Mouse (Mus musculus) urinary bladder, postnatal 14 days (tissue): Measurements from ENCODE around the gene Tarsl2.

Experiments
- DNase-seq: peaks from one replicate; pipeline ENCODE4 v3.0.0; 2021; ENCODE audit warnings: low spot score

Gene Tarsl2

DNA sequence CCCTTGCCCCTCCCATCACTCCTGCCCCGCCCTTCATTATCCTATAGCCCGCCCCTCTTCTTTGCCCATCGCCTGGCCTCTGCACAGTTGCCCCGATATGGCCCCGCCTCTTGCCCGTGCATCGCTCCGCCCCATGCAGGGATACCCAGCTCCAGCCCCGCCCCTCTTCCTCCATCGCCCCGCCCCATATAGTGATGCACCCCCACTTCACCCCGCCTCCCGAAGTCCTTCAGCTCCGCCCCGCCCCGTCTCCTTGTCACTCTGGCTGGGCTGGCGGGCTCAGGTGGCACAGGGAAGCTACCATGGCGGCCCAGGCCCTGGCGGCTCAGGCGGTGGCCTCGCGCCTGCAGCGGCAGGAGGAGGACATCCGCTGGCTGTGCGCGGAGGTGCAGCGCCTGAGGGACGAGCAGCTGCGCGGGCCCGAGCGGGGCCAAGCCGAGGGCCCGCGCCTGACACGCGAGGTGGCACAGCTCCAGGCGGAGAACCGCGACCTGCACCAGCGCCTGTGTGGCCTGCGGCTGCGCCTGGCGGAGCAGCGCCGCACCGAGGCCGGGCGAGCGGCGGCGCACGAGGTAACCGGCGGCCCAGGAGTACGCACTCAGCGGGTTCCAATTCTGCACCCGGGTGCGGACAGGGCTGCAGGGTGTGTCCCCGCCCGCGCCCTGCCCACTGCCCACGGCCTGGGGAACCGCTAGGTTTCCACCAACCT, at the start of gene Tarsl2:
Gene Tarsl2, plus strand, starts transcription at position 256 of the 709 bp plus-strand sequence.
- peak; percentile 96 for DNase-seq

- no peak for DNase-seq
These were observed 38.6 kb upstream of the Tarsl2 start for GRCm38 (mm10) chr7:65606124-65606523.

GRCm38 (mm10) chr7:65607003-65607402, 37.7 kb upstream of the Tarsl2 start:
- DNase-seq: no peak

DNA sequence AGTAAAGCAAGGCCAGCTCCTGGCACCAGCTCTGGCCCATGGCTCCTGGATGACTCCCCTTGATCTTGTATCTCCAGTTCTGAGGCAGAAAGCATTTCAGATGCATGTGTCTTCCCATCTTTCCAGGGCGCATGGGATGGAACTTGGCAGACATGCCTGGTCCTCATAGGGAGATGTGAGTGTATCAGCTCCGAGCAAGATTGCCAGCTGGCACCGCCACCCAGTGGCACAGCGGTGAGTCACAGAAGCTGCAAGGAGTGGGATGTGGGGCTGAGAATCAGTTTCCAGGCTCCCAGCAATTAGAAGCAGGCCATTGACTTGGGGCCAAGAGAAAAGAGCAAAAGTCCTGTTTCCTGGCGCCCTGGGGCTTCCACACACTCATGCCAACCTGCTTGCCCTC, 34.5 kb upstream of the Tarsl2 start:
- DNase-seq: peak; percentile 15

GRCm38 (mm10) chr7:65610673-65611072, 34.0 kb upstream of the Tarsl2 start:
- DNase-seq: no peak

- DNase-seq: no peak
These were observed 33.4 kb upstream of the Tarsl2 start for GRCm38 (mm10) chr7:65611298-65611697.

- no peak for DNase-seq
These were observed 31.0 kb upstream of the Tarsl2 start for GRCm38 (mm10) chr7:65613723-65614122.

DNA sequence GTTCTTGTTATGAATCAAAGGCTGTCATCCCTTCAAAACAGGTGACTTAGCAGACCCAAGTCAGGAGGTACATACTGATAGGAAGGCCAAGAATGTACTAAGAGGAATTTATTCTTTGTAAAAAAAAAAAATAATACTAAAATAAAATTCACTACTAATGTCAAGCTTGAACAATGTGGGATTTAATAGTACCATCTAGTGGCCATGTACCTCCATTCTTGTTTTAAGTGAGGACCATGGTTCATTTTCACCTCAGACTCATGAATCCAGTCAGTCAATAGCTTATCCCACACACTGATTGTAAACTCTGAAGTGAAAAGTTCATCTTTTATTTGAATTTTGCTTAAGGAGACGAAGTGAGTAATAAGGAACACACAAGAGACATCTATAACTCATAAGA, 25.9 kb upstream of the Tarsl2 start:
- DNase-seq: no peak

DNA sequence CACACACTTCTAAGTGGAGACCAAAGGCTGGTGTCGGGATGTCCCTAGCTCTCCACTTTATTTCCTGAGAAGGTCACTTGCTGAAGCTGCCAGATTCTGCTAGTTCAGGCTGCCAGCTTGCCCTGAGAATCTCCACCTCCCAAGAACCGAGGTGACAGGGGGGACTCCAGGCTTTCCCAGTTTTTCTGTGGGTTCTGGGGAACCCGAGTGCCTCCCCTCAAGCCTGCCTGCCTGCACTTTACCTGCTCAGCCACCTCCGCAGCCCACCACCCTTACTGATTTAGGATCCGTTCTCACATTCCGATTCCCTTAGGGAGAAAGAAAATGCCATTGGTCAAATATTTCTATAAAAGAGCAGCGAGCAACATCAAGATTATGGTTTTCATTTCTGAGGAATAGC, 24.0 kb upstream of the Tarsl2 start:
- no peak for DNase-seq

DNA sequence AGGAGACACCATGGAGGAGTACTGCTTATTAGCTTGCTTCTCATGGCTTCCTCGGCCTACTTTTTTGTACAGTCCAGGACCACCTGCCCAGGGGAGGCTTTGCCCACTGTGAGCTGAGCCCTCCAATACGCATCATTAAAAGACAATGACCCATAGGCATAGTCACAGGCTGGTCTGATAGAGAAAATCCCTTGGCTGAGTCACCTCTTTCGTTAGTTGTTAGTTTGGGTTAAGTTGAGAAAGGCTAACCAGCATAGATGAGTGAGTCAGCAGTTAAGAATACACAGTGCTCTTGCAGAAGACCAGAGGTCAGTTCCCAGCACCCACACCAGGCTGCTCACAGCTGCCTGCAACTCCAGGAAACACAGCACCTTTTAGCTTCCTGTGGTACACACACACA, 21.4 kb upstream of the Tarsl2 start:
- no peak for DNase-seq

GRCm38 (mm10) chr7:65625528-65625927, 19.2 kb upstream of the Tarsl2 start:
- DNase-seq: no peak

DNA sequence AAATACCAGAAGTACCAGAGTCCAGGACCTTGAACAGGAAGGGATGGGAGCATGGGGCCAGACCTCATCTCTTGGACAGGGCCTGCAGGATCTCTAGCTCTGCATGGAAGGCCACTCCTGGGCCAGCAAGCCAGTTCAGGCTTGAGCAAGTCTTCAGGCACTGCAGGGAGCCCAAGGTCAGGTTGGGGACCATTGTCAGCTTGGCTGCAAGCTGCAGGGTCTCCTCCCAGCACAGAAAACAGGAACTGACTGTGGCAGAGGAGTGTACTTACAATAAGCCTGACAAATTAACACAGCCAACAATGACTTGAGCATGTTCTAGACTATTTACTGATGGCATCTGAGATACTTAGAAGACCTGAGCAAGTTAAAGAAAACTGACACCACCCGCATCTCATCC, 14.9 kb upstream of the Tarsl2 start:
- DNase-seq: no peak

DNA sequence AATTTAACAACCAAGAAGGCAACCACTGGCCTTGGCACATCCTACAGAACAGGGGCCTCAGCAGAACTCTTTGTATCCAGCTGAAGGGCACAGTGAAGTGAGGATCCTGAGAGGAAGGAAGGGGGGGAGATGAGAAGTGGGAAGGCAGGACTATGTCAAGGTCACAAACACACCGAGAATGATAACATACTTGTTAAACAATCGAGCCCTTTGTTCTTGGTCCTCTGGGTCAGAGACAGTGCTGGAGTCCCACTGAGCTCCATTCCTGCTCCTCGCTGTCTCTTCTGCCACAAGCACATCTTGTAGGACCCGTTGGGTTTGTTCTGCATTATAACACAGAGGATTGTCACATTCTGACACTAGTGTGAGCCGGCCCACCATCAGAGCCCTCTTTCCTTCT, 14.0 kb upstream of the Tarsl2 start:
- DNase-seq: no peak

DNA sequence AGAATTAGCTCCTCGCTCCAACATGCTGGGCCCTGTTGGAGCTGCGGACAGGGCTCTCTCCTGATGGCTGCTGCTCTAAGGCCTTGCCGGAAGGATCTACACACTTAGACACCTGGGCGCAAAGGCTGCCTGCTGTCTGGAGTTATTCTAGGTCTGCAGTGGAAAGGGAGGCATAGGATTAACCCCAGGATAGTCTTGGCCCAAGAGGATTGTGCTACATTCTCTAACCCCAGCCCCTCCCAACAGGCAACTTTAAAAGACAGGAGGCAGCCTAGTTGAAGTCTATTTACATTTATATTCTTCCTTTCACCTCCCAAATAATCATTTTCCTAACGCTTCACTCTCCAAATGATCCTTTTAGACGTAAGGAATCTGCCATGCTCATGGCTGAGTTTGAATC, 8.9 kb upstream of the Tarsl2 start:
- no peak for DNase-seq

GRCm38 (mm10) chr7:65636356-65636880, 8.3 kb upstream of the Tarsl2 start:
- DNase-seq: no peak

- no peak for DNase-seq
These were observed 6.4 kb upstream of the Tarsl2 start for GRCm38 (mm10) chr7:65638170-65638770.

- no peak for DNase-seq
These were observed 4.8 kb upstream of the Tarsl2 start for GRCm38 (mm10) chr7:65639821-65640382.

DNA sequence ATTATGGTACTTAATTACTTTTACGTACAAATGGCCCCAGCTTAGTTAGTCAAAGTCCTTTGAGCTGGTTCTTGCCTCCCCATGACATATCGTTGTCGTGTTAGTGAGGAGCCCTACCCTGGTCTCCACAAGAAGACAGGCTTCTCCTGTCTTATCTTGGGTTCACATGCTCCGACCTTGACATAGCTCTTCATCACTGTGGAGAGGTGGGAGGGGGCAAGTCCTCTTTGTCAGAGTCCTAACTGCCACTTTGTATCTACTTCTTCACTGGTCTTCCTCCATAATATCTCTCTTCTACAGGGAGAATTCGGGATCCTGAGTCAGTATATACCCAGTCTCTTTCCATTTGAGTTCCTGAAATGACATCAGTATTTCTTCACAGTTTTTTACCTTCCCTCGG, 4.0 kb upstream of the Tarsl2 start:
- DNase-seq: no peak

DNA sequence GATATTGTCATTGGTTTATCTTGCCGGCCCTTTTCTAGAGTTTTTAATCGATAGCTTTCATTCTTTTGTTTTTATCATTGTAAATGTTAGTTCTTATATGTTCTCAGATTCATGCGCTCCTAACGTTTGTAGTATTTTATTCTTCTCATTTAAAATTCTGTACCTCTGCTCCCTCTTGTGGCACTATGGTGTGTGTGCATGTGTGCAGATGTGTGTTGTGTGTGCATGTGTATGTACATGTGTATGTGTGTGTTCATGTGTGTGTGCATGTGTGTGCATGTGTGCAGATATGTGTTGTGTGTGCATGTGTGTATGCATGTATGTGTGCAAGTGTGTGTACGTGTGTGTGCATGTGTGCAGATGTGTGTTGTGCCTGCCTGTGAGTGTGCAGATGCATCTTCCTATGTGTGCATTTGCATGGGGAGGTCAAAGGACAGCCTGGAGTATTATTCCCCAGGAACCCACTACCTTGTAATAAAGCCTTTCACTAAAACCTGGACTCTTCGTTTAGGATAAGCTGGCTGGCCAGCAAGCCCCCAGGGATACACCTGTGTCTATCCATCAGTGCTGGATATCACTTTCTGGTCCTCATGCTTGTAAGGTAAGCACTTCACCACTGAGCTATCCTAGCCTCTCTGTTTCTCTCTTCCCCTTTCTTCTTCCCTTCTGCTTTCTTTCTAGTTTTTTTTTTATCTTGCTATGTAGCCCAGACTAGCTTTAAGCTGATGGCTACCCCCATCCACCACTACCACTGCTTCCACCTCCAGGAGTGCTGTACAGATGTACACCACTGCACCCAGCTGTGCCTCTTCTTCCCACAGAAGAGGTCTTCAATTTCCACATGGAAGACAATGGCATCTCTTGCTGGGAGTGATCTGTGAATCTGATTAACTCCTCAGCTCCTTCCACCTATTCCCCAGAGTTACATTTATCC, 2.1 kb upstream of the Tarsl2 start:
- no peak for DNase-seq

GRCm38 (mm10) chr7:65643861-65644421, 757 bp upstream of the Tarsl2 start:
- no peak for DNase-seq

- no peak for DNase-seq
These were observed 1.3 kb downstream of the Tarsl2 start for GRCm38 (mm10) chr7:65645996-65646395.

GRCm38 (mm10) chr7:65650662-65651061, 6.0 kb downstream of the Tarsl2 start:
- DNase-seq: no peak
